Mouse (Mus musculus) neutrophil, adult 83 days (primary cell): ENCODE measurements around the gene Nsun4. TPM values are rescaled to one million over a fixed set of nuclear protein-coding genes. Genes with fewer than 3 reads are reported as not detected.

ENCODE experiments used
- total RNA-seq, 2 experiments: library from RNA; stranded (reverse); gene quantifications; one replicate each; pipeline ENCODE4 v1.2.4; 2023

Nsun4 gene
- 1 to 10 TPM; 5.5 to 6.7 TPM for total RNA-seq

GRCm38 (mm10) chr4:116053399-116053961 is at the start of gene Nsun4:
Gene Nsun4 (minus strand): TSS chr4:116053876.

GRCm38 (mm10) chr4:116074861-116075620 is 21.4 kb upstream of the Nsun4 start, which contains the start of the genes Uqcrh and Lrrc41:
Gene Uqcrh (minus strand): TSS chr4:116075071.
Gene Lrrc41 (plus strand): TSS chr4:116075269.

GRCm38 (mm10) chr4:116017902-116018746 is 35.6 kb downstream of the Nsun4 start, which contains the start of gene Faah:
Gene Faah (minus strand): TSS chr4:116017926.

Other genes with a start within 250 kb of the Nsun4 start
- gene Mob3c, start 225.8 kb downstream of the Nsun4 start, total RNA-seq = 10 to 100 TPM; 13.0 to 16.5 TPM
- 100 to 1,000 TPM; 120 to 126 TPM for gene Mknk1, start 214.7 kb downstream of the Nsun4 start, total RNA-seq
- under 1 TPM in 1 of 2 experiments, not detected in 1; 0.29 TPM for gene Kncn, start 169.5 kb downstream of the Nsun4 start, total RNA-seq
- gene 6430628N08Rik, start 163.2 kb downstream of the Nsun4 start, total RNA-seq = not detected
- gene Dmbx1, start 114.0 kb downstream of the Nsun4 start, total RNA-seq = not detected
- 1 to 10 TPM in 1 of 2 experiments, under 1 TPM in 1; 0.97 to 1.1 TPM for gene Faah, start 36.0 kb downstream of the Nsun4 start, total RNA-seq
- 100 to 1,000 TPM; 194 to 206 TPM for gene Uqcrh, start 21.2 kb upstream of the Nsun4 start, total RNA-seq
- gene Lrrc41, start 21.4 kb upstream of the Nsun4 start, total RNA-seq = 10 to 100 TPM; 17.8 to 20.2 TPM
- gene Rad54l, start 69.8 kb upstream of the Nsun4 start, total RNA-seq = 10 to 100 TPM; 17.5 to 22.4 TPM
- 10 to 100 TPM in 1 of 2 experiments, 1 to 10 TPM in 1; 9.4 to 14.1 TPM for gene Pomgnt1, start 70.0 kb upstream of the Nsun4 start, total RNA-seq
- gene Lurap1, start 97.5 kb upstream of the Nsun4 start, total RNA-seq = not detected
- gene Tspan1, start 113.7 kb upstream of the Nsun4 start, total RNA-seq = not detected
- not detected for gene 1700042G07Rik, start 119.5 kb upstream of the Nsun4 start, total RNA-seq
- gene Gm49337, start 119.5 kb upstream of the Nsun4 start, total RNA-seq = not detected
- gene Pik3r3, start 167.7 kb upstream of the Nsun4 start, total RNA-seq = under 1 TPM; 0.90 to 0.94 TPM